Mouse (Mus musculus): ENCODE measurements around the gene Gm45785.

Gene Gm45785

GRCm38 (mm10) chr7:140810496-140810895 is 45.6 kb downstream of the Gm45785 start:
- H3K4me3 ChIP-seq (replicated peaks; ENCODE audit: low read length) = no peak overlapping the region
- peaks cover 37% of the 10 kb centered on the region for H3K36me3 ChIP-seq (ENCODE audit: insufficient read depth, low read length)
- TF ChIP-seq CTCF (conservative IDR thresholded peaks at IDR 0.05; ENCODE audit: low read length) (peak; percentile 79), NANOG (IDR thresholded peaks at IDR 0.05; ENCODE audit: borderline replicate concordance, low read length) (no peak), POU5F1 (IDR thresholded peaks at IDR 0.05; ENCODE audit: borderline replicate concordance, low read length) (no peak)
- H3K4me1 ChIP-seq (replicated peaks; ENCODE audit: low read depth, low read length) = peaks cover 12% of the 10 kb centered on the region
- H3K27me3 ChIP-seq (ENCODE audit: insufficient read depth, low read length) = no peaks in the 10 kb centered on the region
- no peaks in the 10 kb centered on the region for H3K9me3 ChIP-seq (ENCODE audit: low read length)

DNA sequence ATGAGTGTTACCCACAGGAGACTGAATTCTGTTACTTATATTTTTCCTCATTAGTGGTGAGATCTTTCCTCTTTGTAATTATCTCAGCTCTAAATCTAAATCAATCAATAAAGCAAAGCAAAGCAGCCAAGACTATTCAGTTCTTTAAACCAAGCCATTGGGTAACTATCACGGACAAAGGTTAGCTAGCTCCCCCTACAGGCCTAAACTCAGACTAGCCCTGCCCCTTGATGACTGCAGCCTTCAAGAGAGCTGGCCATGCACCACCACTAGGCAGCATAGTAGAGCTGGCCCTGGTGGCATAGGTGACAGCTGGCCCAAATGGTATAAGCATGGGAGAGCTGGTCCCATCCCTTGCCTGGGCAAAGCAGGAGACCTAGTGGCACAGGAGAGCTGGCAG is 50.4 kb downstream of the Gm45785 start:
- peaks cover 12% of the 10 kb centered on the region for H3K4me1 ChIP-seq (replicated peaks; ENCODE audit: low read depth, low read length)
- TF ChIP-seq NANOG (IDR thresholded peaks at IDR 0.05; ENCODE audit: borderline replicate concordance, low read length) (no peak), CTCF (conservative IDR thresholded peaks at IDR 0.05; ENCODE audit: low read length) (peak; percentile 87), POU5F1 (IDR thresholded peaks at IDR 0.05; ENCODE audit: borderline replicate concordance, low read length) (no peak)
- no peaks in the 10 kb centered on the region for H3K9me3 ChIP-seq (ENCODE audit: low read length)
- peaks cover 5% of the 10 kb centered on the region for H3K36me3 ChIP-seq (ENCODE audit: insufficient read depth, low read length)
- no peak overlapping the region for H3K4me3 ChIP-seq (replicated peaks; ENCODE audit: low read length)
- no peaks in the 10 kb centered on the region for H3K27me3 ChIP-seq (ENCODE audit: insufficient read depth, low read length)

DNA sequence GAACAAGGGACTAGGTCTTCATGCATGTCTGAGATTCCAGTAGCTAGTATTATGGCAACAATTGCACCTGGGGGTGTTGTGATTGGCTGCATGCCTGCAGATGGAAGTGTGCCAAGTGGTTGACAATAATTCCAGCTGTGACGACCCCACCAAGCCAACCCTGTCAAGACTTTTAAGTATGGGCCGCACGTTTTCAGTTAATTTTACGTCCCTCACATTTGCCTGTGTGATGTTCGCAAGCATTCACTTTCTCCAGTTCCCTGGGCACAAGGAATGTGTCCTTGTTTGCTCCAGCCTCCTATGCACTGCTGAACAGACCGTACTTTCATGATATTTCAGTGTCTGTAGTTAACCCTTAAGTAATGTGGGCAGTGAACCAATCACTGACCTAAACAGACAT is 53.5 kb downstream of the Gm45785 start:
- Histone ChIP-seq H3K9me3 (ENCODE audit: low read length) (no peaks in the 10 kb centered on the region), H3K4me3 (replicated peaks; ENCODE audit: low read length) (no peak overlapping the region), H3K4me1 (replicated peaks; ENCODE audit: low read depth, low read length) (peaks cover 9% of the 10 kb centered on the region), H3K27me3 (ENCODE audit: insufficient read depth, low read length) (no peaks in the 10 kb centered on the region), H3K36me3 (ENCODE audit: insufficient read depth, low read length) (0 out of 2 replicates have a peak, but pooled peaks cover 2% of the 10 kb centered on the region)
- TF ChIP-seq CTCF (conservative IDR thresholded peaks at IDR 0.05; ENCODE audit: low read length) (no peak), POU5F1 (IDR thresholded peaks at IDR 0.05; ENCODE audit: borderline replicate concordance, low read length) (no peak), NANOG (IDR thresholded peaks at IDR 0.05; ENCODE audit: borderline replicate concordance, low read length) (no peak)

- Histone ChIP-seq H3K4me1 (replicated peaks; ENCODE audit: low read depth, low read length) (no peaks in the 10 kb centered on the region), H3K9me3 (ENCODE audit: low read length) (no peaks in the 10 kb centered on the region), H3K4me3 (replicated peaks; ENCODE audit: low read length) (no peak overlapping the region), H3K36me3 (ENCODE audit: insufficient read depth, low read length) (no peaks in the 10 kb centered on the region), H3K27me3 (ENCODE audit: insufficient read depth, low read length) (no peaks in the 10 kb centered on the region)
- TF ChIP-seq POU5F1 (IDR thresholded peaks at IDR 0.05; ENCODE audit: borderline replicate concordance, low read length) (no peak), CTCF (conservative IDR thresholded peaks at IDR 0.05; ENCODE audit: low read length) (no peak), NANOG (IDR thresholded peaks at IDR 0.05; ENCODE audit: borderline replicate concordance, low read length) (no peak)
Observed at GRCm38 (mm10) chr7:140798212-140798611, 57.9 kb downstream of the Gm45785 start.

DNA sequence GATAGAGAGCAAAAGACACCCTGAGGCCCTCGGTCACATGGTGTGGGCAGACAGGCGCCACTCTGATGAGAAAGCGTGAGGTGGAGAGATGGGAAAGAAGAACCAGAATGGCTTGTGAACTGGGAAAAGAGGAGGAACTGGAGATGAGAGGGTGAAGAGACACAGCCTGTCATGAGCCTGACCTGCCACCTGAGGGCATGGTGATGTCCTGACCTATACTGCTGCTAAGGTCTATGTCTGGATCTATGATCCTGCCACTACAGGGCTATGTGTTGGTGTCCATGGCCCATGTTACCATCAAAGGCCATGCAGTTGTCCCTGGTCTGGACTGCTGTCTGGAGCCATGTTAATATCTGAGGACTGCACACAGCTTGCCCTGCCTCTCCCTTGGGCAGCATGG is 58.5 kb downstream of the Gm45785 start:
- H3K4me3 ChIP-seq (replicated peaks; ENCODE audit: low read length) = no peak overlapping the region
- H3K27me3 ChIP-seq (ENCODE audit: insufficient read depth, low read length) = no peaks in the 10 kb centered on the region
- no peaks in the 10 kb centered on the region for H3K4me1 ChIP-seq (replicated peaks; ENCODE audit: low read depth, low read length)
- no peaks in the 10 kb centered on the region for H3K9me3 ChIP-seq (ENCODE audit: low read length)
- no peak for TF ChIP-seq CTCF (conservative IDR thresholded peaks at IDR 0.05; ENCODE audit: low read length)
- no peak for TF ChIP-seq POU5F1 (IDR thresholded peaks at IDR 0.05; ENCODE audit: borderline replicate concordance, low read length)
- no peak for TF ChIP-seq NANOG (IDR thresholded peaks at IDR 0.05; ENCODE audit: borderline replicate concordance, low read length)
- H3K36me3 ChIP-seq (ENCODE audit: insufficient read depth, low read length) = no peaks in the 10 kb centered on the region

DNA sequence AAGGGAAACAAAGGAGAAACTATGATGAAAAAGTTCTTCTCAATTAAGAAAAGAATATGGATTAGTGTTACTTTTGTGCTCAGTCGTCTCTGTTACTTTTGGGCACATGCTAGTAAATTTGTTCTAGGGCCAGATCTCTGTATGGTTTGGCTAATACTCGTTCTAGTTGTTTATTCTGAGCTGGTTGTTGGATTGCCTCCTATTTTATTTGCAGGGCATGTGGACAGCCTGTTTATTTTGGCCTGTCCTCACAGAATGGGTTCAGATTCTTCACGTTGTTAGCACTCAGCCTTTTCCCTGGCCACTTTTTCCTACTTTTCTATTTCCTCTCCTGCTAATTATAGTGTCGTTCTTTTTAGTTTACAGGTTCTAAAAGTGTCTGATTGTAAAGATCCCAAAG is 62.6 kb downstream of the Gm45785 start:
- Histone ChIP-seq H3K27me3 (ENCODE audit: insufficient read depth, low read length) (peaks cover 8% of the 10 kb centered on the region), H3K9me3 (ENCODE audit: low read length) (peaks cover 5% of the 10 kb centered on the region), H3K4me3 (replicated peaks; ENCODE audit: low read length) (no peak overlapping the region), H3K4me1 (replicated peaks; ENCODE audit: low read depth, low read length) (no peaks in the 10 kb centered on the region), H3K36me3 (ENCODE audit: insufficient read depth, low read length) (no peaks in the 10 kb centered on the region)
- TF ChIP-seq POU5F1 (IDR thresholded peaks at IDR 0.05; ENCODE audit: borderline replicate concordance, low read length) = no peak

- peaks cover 10% of the 10 kb centered on the region; the same call in 1 of the 2 replicates for H3K4me1 ChIP-seq (replicated peaks; ENCODE audit: low read depth, low read length)
- H3K27me3 ChIP-seq (ENCODE audit: insufficient read depth, low read length) = peaks cover 32% of the 10 kb centered on the region
- peak overlapping the region; percentile 76; the same call in 1 of the 2 replicates for H3K4me3 ChIP-seq (replicated peaks; ENCODE audit: low read length)
- TF ChIP-seq POU5F1 (IDR thresholded peaks at IDR 0.05; ENCODE audit: borderline replicate concordance, low read length) (no peak), NANOG (IDR thresholded peaks at IDR 0.05; ENCODE audit: borderline replicate concordance, low read length) (no peak), CTCF (conservative IDR thresholded peaks at IDR 0.05; ENCODE audit: low read length) (no peak)
- H3K36me3 ChIP-seq (ENCODE audit: insufficient read depth, low read length) = no peaks in the 10 kb centered on the region
- peaks cover 21% of the 10 kb centered on the region for H3K9me3 ChIP-seq (ENCODE audit: low read length)
Observed at GRCm38 (mm10) chr7:140788053-140788435, 68.1 kb downstream of the Gm45785 start.

DNA sequence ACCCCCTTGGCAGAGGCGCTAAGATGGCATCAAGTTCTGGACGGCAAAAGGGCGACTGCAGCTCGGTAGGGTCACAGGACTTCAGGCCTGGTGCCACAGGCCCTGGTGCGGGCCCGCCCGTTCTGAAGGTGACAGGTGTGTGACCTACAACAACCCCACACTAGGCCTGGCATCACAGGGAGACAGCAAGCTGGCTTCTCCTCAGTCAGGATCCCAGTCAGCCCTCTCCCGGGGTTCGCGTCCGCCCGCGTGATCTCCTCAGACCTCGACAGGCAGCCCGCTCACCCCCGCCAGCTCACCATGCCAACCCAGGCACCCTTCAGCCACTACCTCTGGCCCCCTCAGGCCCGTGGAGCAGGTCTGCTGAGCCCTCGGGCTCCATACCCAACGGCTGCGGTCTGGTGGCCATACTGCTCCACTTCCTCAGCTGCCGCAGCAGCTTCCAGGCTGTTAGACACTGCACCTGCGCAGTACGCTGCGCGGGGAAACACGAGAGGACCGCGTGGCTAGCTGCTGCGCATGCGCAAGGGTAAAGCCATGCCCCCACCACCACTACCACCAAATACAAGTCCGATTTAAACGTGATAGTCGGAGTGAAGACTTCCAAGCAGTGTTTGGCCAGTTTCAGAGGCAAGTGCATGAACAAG is 68.6 kb downstream of the Gm45785 start, which contains the start of gene Syce1:
Gene Syce1 (minus strand): TSS at position 447 of the 647 bp plus-strand sequence.
- H3K4me3 ChIP-seq (replicated peaks; ENCODE audit: low read length) = peak within 1 kb of the TSS; percentile 76
- peaks cover 21% of the 10 kb centered on the region for H3K9me3 ChIP-seq (ENCODE audit: low read length)
- TF ChIP-seq CTCF (conservative IDR thresholded peaks at IDR 0.05; ENCODE audit: low read length) (no peak), NANOG (IDR thresholded peaks at IDR 0.05; ENCODE audit: borderline replicate concordance, low read length) (no peak), POU5F1 (IDR thresholded peaks at IDR 0.05; ENCODE audit: borderline replicate concordance, low read length) (no peak)
- H3K4me1 ChIP-seq (replicated peaks; ENCODE audit: low read depth, low read length) = peaks cover 10% of the 10 kb centered on the region; the same call in 1 of the 2 replicates
- peaks cover 32% of the 10 kb centered on the region for H3K27me3 ChIP-seq (ENCODE audit: insufficient read depth, low read length)
- H3K36me3 ChIP-seq (ENCODE audit: insufficient read depth, low read length) = no peaks in the 10 kb centered on the region

- H3K9me3 ChIP-seq (ENCODE audit: low read length) = no peaks in the 10 kb centered on the region; the same call in 1 of the 2 replicates
- no peaks in the 10 kb centered on the region; the same call in 1 of the 2 replicates for H3K27me3 ChIP-seq (ENCODE audit: insufficient read depth, low read length)
- no peak overlapping the region for H3K4me3 ChIP-seq (replicated peaks; ENCODE audit: low read length)
- TF ChIP-seq NANOG (IDR thresholded peaks at IDR 0.05; ENCODE audit: borderline replicate concordance, low read length) (no peak), POU5F1 (IDR thresholded peaks at IDR 0.05; ENCODE audit: borderline replicate concordance, low read length) (no peak), CTCF (conservative IDR thresholded peaks at IDR 0.05; ENCODE audit: low read length) (no peak)
- H3K4me1 ChIP-seq (replicated peaks; ENCODE audit: low read depth, low read length) = no peaks in the 10 kb centered on the region
- H3K36me3 ChIP-seq (ENCODE audit: insufficient read depth, low read length) = 0 out of 2 replicates have a peak, but pooled peaks cover 25% of the 10 kb centered on the region
Observed at GRCm38 (mm10) chr7:140780548-140780947, 75.6 kb downstream of the Gm45785 start.

All from E14TG2a.4 (cell line).